Mouse (Mus musculus): ENCODE data around the gene Spag5. TPM values are rescaled to one million over a fixed set of nuclear protein-coding genes. Genes with fewer than 3 reads are reported as not detected.
"Not testable (repeated sequence)": the region's sequence is repeated elsewhere in the genome, so short reads cannot be mapped to it uniquely, and the experiment has no call there.

Spag5 gene
- polyA plus RNA-seq, 1 experiment from 2014 or later: 8.7 TPM

DNA sequence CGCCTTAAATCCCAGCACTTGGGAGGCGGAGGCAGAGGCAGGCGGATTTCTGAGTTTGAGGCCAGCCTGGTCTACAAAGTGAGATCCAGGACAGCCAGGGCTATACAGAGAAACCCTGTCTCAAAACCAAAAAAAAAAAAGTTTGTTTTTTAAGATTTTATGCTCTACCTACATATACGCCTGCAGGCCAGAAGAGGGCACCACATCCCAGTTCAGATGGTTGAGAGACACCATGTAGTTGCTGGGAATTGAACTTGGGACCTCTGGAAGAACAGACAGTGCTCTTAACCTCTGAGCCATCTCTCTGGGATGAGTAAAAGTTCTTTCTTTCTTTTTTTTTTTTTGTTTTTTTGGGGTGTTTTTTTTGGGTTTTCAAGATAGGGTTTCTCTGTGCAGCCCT, 25.2 kb upstream of the Spag5 start:
- peaks cover 99% of the 10 kb centered on the region for H3K36me3 ChIP-seq (ENCODE audit: control insufficient read depth, insufficient read depth, low read length)
- H3K27me3 ChIP-seq (ENCODE audit: control insufficient read depth, insufficient read depth, low read length); H3K9me3 ChIP-seq (ENCODE audit: control insufficient read depth, low read length); DNase-seq; H3K4me1 ChIP-seq (ENCODE audit: control insufficient read depth, insufficient read depth, low read length); ATAC-seq (ENCODE audit: low FRiP score, low TSS enrichment); H3K27ac ChIP-seq (replicated peaks; ENCODE audit: low read depth, low read length); H3K9ac ChIP-seq (replicated peaks; ENCODE audit: low read length); H3K4me2 ChIP-seq (ENCODE audit: low read length); H3K4me3 ChIP-seq (replicated peaks; ENCODE audit: low read depth, low read length): not testable (repeated sequence)
- 93% methylated on average over 4 of the region's 4 CpGs for WGBS

DNA sequence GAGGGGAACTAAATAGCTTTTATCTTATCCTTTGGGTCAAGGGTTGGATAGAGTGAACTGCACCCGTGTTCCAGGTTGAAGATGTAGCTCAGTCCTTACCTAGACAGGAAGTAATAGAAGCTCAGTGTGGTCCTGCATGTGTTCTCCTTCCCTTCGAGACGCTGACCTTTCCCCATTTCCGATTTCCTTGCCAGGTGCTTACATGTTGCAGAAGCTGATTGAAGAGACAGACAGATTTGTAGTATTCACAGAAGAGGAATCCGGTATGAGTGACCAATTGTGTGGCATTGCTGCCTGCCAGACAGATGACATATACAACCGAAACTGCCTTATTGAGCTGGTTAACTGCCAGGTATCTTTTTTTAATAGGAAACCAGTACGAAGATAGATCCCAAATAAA, 22.5 kb upstream of the Spag5 start:
- 95% methylated on average over 7 of the region's 7 CpGs for WGBS
- Histone ChIP-seq H3K4me2 (ENCODE audit: low read length) (no peak overlapping the region), H3K27ac (replicated peaks; ENCODE audit: low read depth, low read length) (no peak overlapping the region), H3K4me3 (replicated peaks; ENCODE audit: low read depth, low read length) (no peak overlapping the region), H3K9ac (replicated peaks; ENCODE audit: low read length) (no peak overlapping the region), H3K9me3 (ENCODE audit: control insufficient read depth, low read length) (no peaks in the 10 kb centered on the region), H3K27me3 (ENCODE audit: control insufficient read depth, insufficient read depth, low read length) (no peaks in the 10 kb centered on the region), H3K4me1 (ENCODE audit: control insufficient read depth, insufficient read depth, low read length) (no peaks in the 10 kb centered on the region), H3K36me3 (ENCODE audit: control insufficient read depth, insufficient read depth, low read length) (peaks cover 99% of the 10 kb centered on the region)
- ATAC-seq (ENCODE audit: low FRiP score, low TSS enrichment) (no peak), DNase-seq (no peak)

DNA sequence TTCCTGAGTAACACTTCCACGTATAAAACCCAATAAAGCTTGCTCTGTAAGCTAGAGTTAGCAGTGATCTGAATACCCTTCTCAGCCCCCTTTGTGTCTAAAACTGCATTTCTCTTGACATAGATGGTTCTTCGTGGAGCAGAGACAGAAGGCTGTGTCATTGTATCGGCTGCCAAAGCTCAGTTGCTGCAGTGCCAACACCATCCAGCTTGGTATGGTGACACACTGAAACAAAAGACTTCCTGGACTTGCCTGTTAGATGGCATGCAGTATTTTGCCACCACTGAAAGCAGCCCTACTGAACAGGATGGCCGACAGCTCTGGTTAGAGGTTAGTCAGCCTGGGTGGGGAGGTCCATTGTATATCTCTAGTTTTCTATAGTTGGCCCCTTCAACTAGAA, 21.7 kb upstream of the Spag5 start:
- Histone ChIP-seq H3K36me3 (ENCODE audit: control insufficient read depth, insufficient read depth, low read length) (peaks cover 99% of the 10 kb centered on the region), H3K4me2 (ENCODE audit: low read length) (no peak overlapping the region), H3K9ac (replicated peaks; ENCODE audit: low read length) (no peak overlapping the region), H3K4me1 (ENCODE audit: control insufficient read depth, insufficient read depth, low read length) (no peaks in the 10 kb centered on the region), H3K27me3 (ENCODE audit: control insufficient read depth, insufficient read depth, low read length) (no peaks in the 10 kb centered on the region), H3K27ac (replicated peaks; ENCODE audit: low read depth, low read length) (no peak overlapping the region), H3K4me3 (replicated peaks; ENCODE audit: low read depth, low read length) (no peak overlapping the region), H3K9me3 (ENCODE audit: control insufficient read depth, low read length) (no peaks in the 10 kb centered on the region)
- WGBS: 90% methylated on average over 4 of the region's 4 CpGs
- ATAC-seq (ENCODE audit: low FRiP score, low TSS enrichment): no peak
- DNase-seq: no peak

DNA sequence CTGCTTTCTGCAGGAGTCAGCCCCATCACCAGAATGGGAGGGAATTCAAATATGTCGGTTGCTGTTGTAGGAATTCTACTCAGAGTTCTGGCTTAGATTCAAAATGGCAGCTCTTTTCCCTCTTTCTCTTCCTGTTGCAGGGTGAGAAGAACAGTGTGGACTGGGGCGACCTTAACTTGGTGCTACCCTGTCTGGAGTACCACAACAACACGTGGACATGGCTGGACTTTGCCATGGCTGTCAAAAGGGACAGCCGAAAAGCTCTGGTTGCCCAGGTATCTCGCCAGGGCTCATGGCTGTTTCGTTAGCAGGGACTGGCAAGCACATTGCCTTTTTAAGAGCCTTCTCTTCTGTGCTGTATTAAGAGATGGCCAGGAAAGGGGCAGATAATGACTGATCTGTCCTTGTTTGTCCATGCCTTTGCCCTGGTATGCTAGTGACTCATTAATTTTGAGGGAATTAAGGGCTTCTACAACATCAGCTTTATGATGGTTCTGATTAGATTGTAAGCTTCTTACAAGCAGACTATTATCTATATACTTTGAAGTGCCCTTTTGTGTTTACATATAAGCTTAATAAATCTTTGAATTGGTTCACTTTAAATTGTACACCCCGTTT, 12.1 kb upstream of the Spag5 start:
- no peak overlapping the region for H3K4me2 ChIP-seq (ENCODE audit: low read length)
- no peak overlapping the region for H3K9ac ChIP-seq (replicated peaks; ENCODE audit: low read length)
- no peaks in the 10 kb centered on the region for H3K9me3 ChIP-seq (ENCODE audit: control insufficient read depth, low read length)
- no peak overlapping the region for H3K4me3 ChIP-seq (replicated peaks; ENCODE audit: low read depth, low read length)
- no peaks in the 10 kb centered on the region for H3K4me1 ChIP-seq (ENCODE audit: control insufficient read depth, insufficient read depth, low read length)
- 95% methylated on average over 7 of the region's 7 CpGs for WGBS
- H3K36me3 ChIP-seq (ENCODE audit: control insufficient read depth, insufficient read depth, low read length): peaks cover 80% of the 10 kb centered on the region
- no peak overlapping the region for H3K27ac ChIP-seq (replicated peaks; ENCODE audit: low read depth, low read length)
- no peaks in the 10 kb centered on the region for H3K27me3 ChIP-seq (ENCODE audit: control insufficient read depth, insufficient read depth, low read length)
- no peak for DNase-seq
- no peak for ATAC-seq (ENCODE audit: low FRiP score, low TSS enrichment)

DNA sequence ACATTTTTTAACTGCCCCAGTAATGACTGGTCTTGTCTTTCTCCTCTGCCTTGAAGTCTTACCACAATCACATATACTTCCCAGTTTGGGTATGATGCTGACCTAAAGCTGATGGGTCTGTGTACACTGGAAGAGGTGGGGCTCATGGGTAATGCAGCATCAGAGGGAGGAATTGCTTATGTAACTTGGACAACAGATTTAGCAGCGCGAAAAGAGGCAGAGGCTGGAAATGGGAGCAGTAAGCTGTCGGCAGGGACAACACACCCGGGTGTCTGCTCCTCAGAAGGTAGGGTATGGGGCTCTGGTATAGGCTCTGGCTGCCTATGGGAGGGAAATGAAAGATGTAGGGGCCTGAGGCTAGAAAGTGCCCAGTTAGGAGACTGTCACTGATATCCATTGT, 10.7 kb upstream of the Spag5 start, which contains the start of gene BC030499:
TSS of gene BC030499 (plus strand) at position 188 of the 400 bp plus-strand sequence.
- ATAC-seq (ENCODE audit: low FRiP score, low TSS enrichment) (no peak), DNase-seq (no peak)
- no peak within 1 kb of the TSS for H3K4me2 ChIP-seq (ENCODE audit: low read length)
- no peak within 1 kb of the TSS for H3K4me3 ChIP-seq (replicated peaks; ENCODE audit: low read depth, low read length)
- 94% methylated on average over 4 of the region's 4 CpGs for WGBS
- no peak within 1 kb of the TSS for H3K27ac ChIP-seq (replicated peaks; ENCODE audit: low read depth, low read length)
- no peaks in the 10 kb centered on the region for H3K4me1 ChIP-seq (ENCODE audit: control insufficient read depth, insufficient read depth, low read length)
- H3K36me3 ChIP-seq (ENCODE audit: control insufficient read depth, insufficient read depth, low read length): peaks cover 71% of the 10 kb centered on the region
- no peaks in the 10 kb centered on the region for H3K9me3 ChIP-seq (ENCODE audit: control insufficient read depth, low read length)
- H3K9ac ChIP-seq (replicated peaks; ENCODE audit: low read length): no peak within 1 kb of the TSS
- H3K27me3 ChIP-seq (ENCODE audit: control insufficient read depth, insufficient read depth, low read length): no peaks in the 10 kb centered on the region

DNA sequence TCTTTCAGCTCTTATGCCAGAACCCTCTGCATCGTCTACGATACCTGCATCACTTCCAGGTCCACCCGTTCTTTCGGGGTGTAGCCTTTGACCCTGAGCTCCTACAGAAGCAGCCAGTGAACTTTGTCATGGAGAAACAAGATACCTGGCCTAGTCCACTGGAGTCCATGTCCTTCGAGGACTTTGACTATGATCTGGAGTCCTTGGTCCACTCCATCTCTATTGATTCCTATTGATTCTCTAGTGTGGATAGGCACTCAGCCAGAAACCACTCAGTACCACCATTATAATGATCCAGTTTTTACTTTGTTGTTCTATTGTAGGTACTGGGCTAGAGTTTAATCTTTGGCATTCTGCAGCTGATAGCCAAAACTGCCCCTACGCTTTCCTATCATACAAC, 6.7 kb upstream of the Spag5 start:
- Histone ChIP-seq H3K36me3 (ENCODE audit: control insufficient read depth, insufficient read depth, low read length) (peaks cover 32% of the 10 kb centered on the region), H3K9ac (replicated peaks; ENCODE audit: low read length) (no peak overlapping the region), H3K9me3 (ENCODE audit: control insufficient read depth, low read length) (no peaks in the 10 kb centered on the region), H3K4me2 (ENCODE audit: low read length) (no peak overlapping the region), H3K27ac (replicated peaks; ENCODE audit: low read depth, low read length) (no peak overlapping the region), H3K4me1 (ENCODE audit: control insufficient read depth, insufficient read depth, low read length) (no peaks in the 10 kb centered on the region), H3K27me3 (ENCODE audit: control insufficient read depth, insufficient read depth, low read length) (no peaks in the 10 kb centered on the region), H3K4me3 (replicated peaks; ENCODE audit: low read depth, low read length) (no peak overlapping the region)
- DNase-seq: no peak
- WGBS: 97% methylated on average over 6 of the region's 6 CpGs
- no peak for ATAC-seq (ENCODE audit: low FRiP score, low TSS enrichment)

DNA sequence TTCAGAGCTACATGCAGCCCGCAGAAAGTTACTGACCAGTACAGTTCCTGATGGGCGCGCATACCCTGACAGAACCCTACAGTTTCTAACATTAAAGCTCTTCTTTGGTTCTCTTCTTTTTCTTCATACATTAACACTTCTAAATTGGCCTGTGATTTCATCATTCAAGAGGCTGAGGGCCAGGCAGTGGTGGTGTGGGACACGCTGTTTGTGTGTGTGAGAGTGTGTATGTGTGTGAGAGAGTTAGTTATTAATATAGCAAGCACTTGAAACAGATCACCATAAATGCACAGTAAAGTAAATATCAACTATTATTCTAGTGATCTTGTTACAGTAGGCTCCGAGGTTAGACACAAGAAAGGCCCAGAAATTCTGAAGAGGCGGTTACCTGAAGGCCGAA, 412 bp upstream of the Spag5 start:
- Histone ChIP-seq H3K27ac (replicated peaks; ENCODE audit: low read depth, low read length) (peak overlapping the region; percentile 49; the same call in 1 of the 2 replicates), H3K9ac (replicated peaks; ENCODE audit: low read length) (peak overlapping the region; percentile 48), H3K4me3 (replicated peaks; ENCODE audit: low read depth, low read length) (peak overlapping the region; percentile 54), H3K9me3 (ENCODE audit: control insufficient read depth, low read length) (no peaks in the 10 kb centered on the region), H3K4me2 (ENCODE audit: low read length) (peak overlapping the region; percentile 98), H3K27me3 (ENCODE audit: control insufficient read depth, insufficient read depth, low read length) (no peaks in the 10 kb centered on the region), H3K36me3 (ENCODE audit: control insufficient read depth, insufficient read depth, low read length) (peaks cover 2% of the 10 kb centered on the region; the same call in 1 of the 2 replicates), H3K4me1 (ENCODE audit: control insufficient read depth, insufficient read depth, low read length) (peaks cover 6% of the 10 kb centered on the region)
- DNase-seq: no peak
- ATAC-seq (ENCODE audit: low FRiP score, low TSS enrichment): no peak; the same call in 1 of the 2 replicates
- 67% methylated on average over 7 of the region's 7 CpGs for WGBS

DNA sequence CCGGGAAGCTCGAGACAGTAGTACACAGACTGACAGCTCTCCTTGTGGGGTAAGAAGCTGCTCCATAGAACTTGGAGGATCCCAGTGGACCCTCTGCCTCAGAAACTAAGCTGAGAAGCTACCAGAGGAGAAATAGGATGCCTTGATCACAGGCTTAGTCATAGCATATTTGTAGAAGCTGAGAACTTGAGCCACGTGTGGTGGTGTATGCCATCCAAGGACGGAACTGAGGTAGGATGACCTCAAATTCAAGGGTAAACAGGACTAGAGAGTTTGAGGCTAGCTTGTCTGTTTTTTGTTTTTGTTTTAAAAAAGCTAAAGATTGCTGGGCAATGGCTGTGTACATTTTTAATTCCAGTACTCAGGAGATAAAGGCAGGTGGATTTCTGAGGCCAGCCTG, 3.9 kb downstream of the Spag5 start:
- WGBS: 96% methylated on average over 4 of the region's 4 CpGs
- no peak for ATAC-seq (ENCODE audit: low FRiP score, low TSS enrichment)
- H3K9ac ChIP-seq (replicated peaks; ENCODE audit: low read length): no peak overlapping the region
- no peak overlapping the region for H3K27ac ChIP-seq (replicated peaks; ENCODE audit: low read depth, low read length)
- no peaks in the 10 kb centered on the region for H3K9me3 ChIP-seq (ENCODE audit: control insufficient read depth, low read length)
- peaks cover 2% of the 10 kb centered on the region; the same call in 1 of the 2 replicates for H3K36me3 ChIP-seq (ENCODE audit: control insufficient read depth, insufficient read depth, low read length)
- no peak overlapping the region for H3K4me3 ChIP-seq (replicated peaks; ENCODE audit: low read depth, low read length)
- H3K4me2 ChIP-seq (ENCODE audit: low read length): no peak overlapping the region
- no peak for DNase-seq
- H3K4me1 ChIP-seq (ENCODE audit: control insufficient read depth, insufficient read depth, low read length): peaks cover 6% of the 10 kb centered on the region
- no peaks in the 10 kb centered on the region for H3K27me3 ChIP-seq (ENCODE audit: control insufficient read depth, insufficient read depth, low read length)

DNA sequence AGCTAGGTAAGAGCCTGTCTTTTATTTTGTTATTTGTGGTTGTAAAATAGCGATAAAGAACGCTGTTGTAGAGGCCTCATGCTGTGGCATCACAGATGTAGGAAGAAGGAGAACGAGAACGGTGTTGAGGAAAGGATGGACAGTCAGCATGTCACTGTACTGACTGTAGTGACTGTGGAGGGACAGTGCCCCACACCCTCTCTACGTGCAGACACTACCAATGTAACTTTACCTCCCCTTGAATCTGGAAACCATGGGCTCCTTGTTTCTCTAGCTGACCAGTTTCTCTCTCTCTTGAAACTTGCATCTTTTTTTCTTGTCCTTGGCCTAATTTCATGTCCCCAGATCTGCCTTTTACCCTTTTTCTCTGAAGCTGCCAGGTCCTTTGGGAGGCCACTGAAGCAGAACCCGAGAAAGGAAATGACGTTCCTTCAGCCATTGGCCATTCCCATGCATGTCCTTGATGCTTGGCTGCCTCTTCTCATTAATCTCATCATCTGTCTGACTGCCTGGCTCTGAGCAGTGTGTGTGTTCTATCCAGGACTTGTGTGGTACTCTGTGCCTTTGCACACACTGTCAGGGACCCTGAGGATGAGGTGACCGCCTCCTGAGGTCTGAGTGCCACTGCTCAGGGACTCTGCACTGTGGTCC, 9.7 kb downstream of the Spag5 start:
- no peak for DNase-seq

More for the DNA sequence above, 9.7 kb downstream of the Spag5 start:
- Histone ChIP-seq H3K27ac (replicated peaks; ENCODE audit: low read depth, low read length) (no peak overlapping the region), H3K27me3 (ENCODE audit: control insufficient read depth, insufficient read depth, low read length) (no peaks in the 10 kb centered on the region), H3K9me3 (ENCODE audit: control insufficient read depth, low read length) (no peaks in the 10 kb centered on the region), H3K36me3 (ENCODE audit: control insufficient read depth, insufficient read depth, low read length) (0 out of 2 replicates have a peak, but pooled peaks cover 8% of the 10 kb centered on the region), H3K9ac (replicated peaks; ENCODE audit: low read length) (no peak overlapping the region), H3K4me2 (ENCODE audit: low read length) (no peak overlapping the region), H3K4me3 (replicated peaks; ENCODE audit: low read depth, low read length) (no peak overlapping the region), H3K4me1 (ENCODE audit: control insufficient read depth, insufficient read depth, low read length) (no peaks in the 10 kb centered on the region)
- WGBS: 77% methylated on average over 8 of the region's 8 CpGs
- no peak for ATAC-seq (ENCODE audit: low FRiP score, low TSS enrichment)

Measured in midbrain, embryonic 14.5 days (tissue).